Mouse (Mus musculus) hindbrain, embryonic 16.5 days (tissue): ENCODE results near the gene Nfia. TPM values are rescaled to one million over a fixed set of nuclear protein-coding genes. Genes with fewer than 3 reads are reported as not detected.

ENCODE experiments used
- ATAC-seq: fragments of 200-750 bp; cut with Nextera tagmentation; 2 replicates; pipeline ENCODE4 v1.8.0; 2017; ENCODE audit warnings: moderate TSS enrichment, moderate library complexity
- H3K27ac ChIP-seq: fragments of 300-500 bp; sonication (generic); 2 replicates; pipeline ENCODE4 v1.5.1; 2014; ENCODE audit warnings: low read depth, mild to moderate bottlenecking, control low read depth, low read length, moderate library complexity
- H3K27me3 ChIP-seq: fragments of 300-500 bp; sonication (generic); replicated peaks from 2 replicates; pipeline ENCODE4 v1.6.1; 2014; ENCODE audit warnings: low read length; ENCODE audit not compliant: control insufficient read depth, insufficient read depth
- H3K36me3 ChIP-seq: fragments of 300-500 bp; sonication (generic); 2 replicates; pipeline ENCODE4 v1.6.1; 2014; ENCODE audit warnings: mild to moderate bottlenecking, low read length, moderate library complexity, mixed read lengths; ENCODE audit not compliant: control insufficient read depth, insufficient read depth
- H3K4me1 ChIP-seq: fragments of 300-500 bp; sonication (generic); 2 replicates; pipeline ENCODE4 v1.6.1; 2014; ENCODE audit warnings: low read depth, low read length; ENCODE audit not compliant: control insufficient read depth, insufficient read depth
- H3K4me2 ChIP-seq: fragments of 300-500 bp; sonication (generic); 2 replicates; pipeline ENCODE4 v1.6.1; 2014; ENCODE audit warnings: mild to moderate bottlenecking, low read length, control low read depth, moderate library complexity
- H3K4me3 ChIP-seq: fragments of 300-500 bp; sonication (generic); 2 replicates; pipeline ENCODE4 v1.5.1; 2014; ENCODE audit warnings: mild to moderate bottlenecking, low read length, control low read depth, moderate library complexity
- H3K9ac ChIP-seq: fragments of 300-500 bp; sonication (generic); 2 replicates; pipeline ENCODE4 v1.6.1; 2014; ENCODE audit warnings: low read depth, mild to moderate bottlenecking, control low read depth, low read length, moderate library complexity
- H3K9me3 ChIP-seq: fragments of 300-500 bp; sonication (generic); 2 replicates; pipeline ENCODE4 v1.6.1; 2014; ENCODE audit warnings: mild to moderate bottlenecking, low read length, moderate library complexity; ENCODE audit not compliant: control insufficient read depth
- WGBS: fragments of 180-500 bp; shearing (Covaris S2); extraction: QIAGEN DNeasy Blood & Tissue Kit; methylation state at CpG from one replicate; pipeline ENCODE4 v1.1.7; 2014; 5-methylcytosine and 5-hydroxymethylcytosine counted together
- polyA plus RNA-seq: library from polyadenylated mRNA; unstranded; fragments of >200 nt; fragmentation: Nextera tagmentation; extraction: Ambion mirVana; gene quantifications from 2 replicates; pipeline ENCODE4 v1.2.1, GENCODE M21; 2015

Gene Nfia
- polyA plus RNA-seq, 1 experiment from 2014 or later: 38.4 TPM

GRCm38 (mm10) chr4:97750401-97750800, 22.1 kb upstream of the Nfia start:
- H3K27ac ChIP-seq: no peak overlapping the region
- ATAC-seq: no peak
- H3K4me1 ChIP-seq: peaks cover 14% of the 10 kb centered on the region
- H3K9ac ChIP-seq: no peak overlapping the region
- 48% methylated on average over 4 of the region's 4 CpGs for WGBS
- no peak overlapping the region for H3K4me2 ChIP-seq
- no peaks in the 10 kb centered on the region for H3K36me3 ChIP-seq
- H3K9me3 ChIP-seq: no peaks in the 10 kb centered on the region
- H3K4me3 ChIP-seq: no peak overlapping the region
- H3K27me3 ChIP-seq: peaks cover 5% of the 10 kb centered on the region

DNA sequence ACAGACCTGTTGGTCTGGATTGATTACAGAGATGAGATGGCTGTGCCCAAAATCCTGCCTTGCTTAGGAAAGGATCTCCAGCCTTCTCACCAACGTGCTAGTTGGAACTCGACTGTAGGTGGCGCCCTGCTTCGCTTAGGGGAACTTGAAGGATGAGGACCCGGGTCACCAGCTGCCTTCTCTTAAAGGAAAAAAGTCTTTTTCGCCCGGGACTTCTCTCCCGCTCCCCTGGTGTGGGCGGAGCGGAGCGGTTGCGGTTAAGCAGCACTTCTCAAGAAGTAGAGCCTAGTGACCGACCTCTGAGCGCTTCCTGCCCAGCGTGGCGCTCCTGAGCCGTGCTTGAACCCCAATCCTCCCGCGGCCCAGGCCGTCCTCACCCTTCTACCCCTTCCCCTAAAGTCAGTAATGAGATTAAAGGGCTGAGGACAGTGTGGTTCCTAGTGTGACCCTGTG, 21.5 kb upstream of the Nfia start:
- H3K36me3 ChIP-seq: no peaks in the 10 kb centered on the region
- peak overlapping the region; percentile 41 for H3K4me3 ChIP-seq
- H3K4me1 ChIP-seq: peaks cover 11% of the 10 kb centered on the region
- H3K27ac ChIP-seq: peak overlapping the region; percentile 74
- peak; percentile 79 for ATAC-seq
- peak overlapping the region; percentile 72 for H3K4me2 ChIP-seq
- no peaks in the 10 kb centered on the region for H3K9me3 ChIP-seq
- H3K9ac ChIP-seq: peak overlapping the region; percentile 63
- H3K27me3 ChIP-seq: peaks cover 8% of the 10 kb centered on the region
- under 1% methylated on average over 20 of the region's 20 CpGs for WGBS

GRCm38 (mm10) chr4:97751483-97752251, 20.9 kb upstream of the Nfia start:
- H3K4me1 ChIP-seq: peaks cover 11% of the 10 kb centered on the region
- peak overlapping the region; percentile 72 for H3K4me2 ChIP-seq
- H3K9ac ChIP-seq: peak overlapping the region; percentile 63
- H3K27me3 ChIP-seq: peaks cover 8% of the 10 kb centered on the region
- peak overlapping the region; percentile 41 for H3K4me3 ChIP-seq
- no peaks in the 10 kb centered on the region for H3K9me3 ChIP-seq
- H3K27ac ChIP-seq: peak overlapping the region; percentile 74
- WGBS: 2% methylated on average over 40 of the region's 40 CpGs
- H3K36me3 ChIP-seq: no peaks in the 10 kb centered on the region
- ATAC-seq: peak; percentile 67

DNA sequence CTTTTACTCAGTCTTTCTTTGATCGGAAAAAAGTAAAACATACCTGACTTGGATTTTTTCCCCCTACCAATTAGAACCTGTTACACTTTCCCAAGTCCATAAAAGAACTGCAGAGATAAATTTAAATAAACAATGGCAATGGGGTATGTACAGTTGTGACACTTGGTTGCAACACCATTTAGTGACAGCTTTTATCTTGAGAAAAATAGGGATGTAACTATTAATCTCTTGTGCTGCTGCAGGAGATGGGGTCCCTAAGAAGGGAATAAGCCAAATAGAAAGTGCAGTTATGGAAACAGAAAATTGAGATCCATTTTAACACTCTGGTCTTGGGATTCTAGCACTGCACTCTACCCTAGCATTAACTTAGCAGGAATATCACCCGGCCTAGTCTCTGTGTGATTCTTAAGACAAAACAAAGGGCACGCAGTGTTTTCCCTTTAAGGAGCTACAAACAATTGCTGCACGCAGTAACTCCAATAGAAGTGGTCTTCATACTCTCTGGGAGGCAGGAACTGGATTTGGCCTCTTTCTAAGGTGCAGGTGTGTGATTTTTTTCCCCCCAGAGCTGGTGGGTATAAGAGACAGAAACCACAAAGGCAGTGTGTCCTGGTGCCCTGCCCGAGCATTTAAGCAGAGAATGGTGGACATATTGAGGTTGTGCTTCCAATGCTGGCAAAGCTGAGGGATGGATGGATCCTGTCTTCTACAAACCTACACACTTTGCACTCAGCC, 20.1 kb upstream of the Nfia start:
- no peak for ATAC-seq
- Histone ChIP-seq H3K4me3 (peak overlapping the region; percentile 41), H3K4me1 (peaks cover 11% of the 10 kb centered on the region), H3K27me3 (peaks cover 8% of the 10 kb centered on the region), H3K4me2 (peak overlapping the region; percentile 72), H3K36me3 (no peaks in the 10 kb centered on the region), H3K9me3 (no peaks in the 10 kb centered on the region), H3K9ac (no peak overlapping the region; the same call in 1 of the 2 replicates), H3K27ac (no peak overlapping the region; the same call in 1 of the 2 replicates)
- WGBS: 27% methylated on average over 5 of the region's 5 CpGs

GRCm38 (mm10) chr4:97753521-97753920, 19.0 kb upstream of the Nfia start:
- Histone ChIP-seq H3K27me3 (peaks cover 8% of the 10 kb centered on the region), H3K9me3 (no peaks in the 10 kb centered on the region), H3K4me1 (peaks cover 16% of the 10 kb centered on the region), H3K9ac (no peak overlapping the region), H3K4me3 (no peak overlapping the region), H3K4me2 (no peak overlapping the region), H3K36me3 (no peaks in the 10 kb centered on the region), H3K27ac (no peak overlapping the region)
- 18% methylated on average over 1 of the region's 1 CpGs for WGBS
- ATAC-seq: no peak

- Histone ChIP-seq H3K9ac (no peak overlapping the region), H3K27ac (no peak overlapping the region), H3K4me2 (no peak overlapping the region), H3K9me3 (no peaks in the 10 kb centered on the region), H3K4me3 (no peak overlapping the region), H3K4me1 (peaks cover 20% of the 10 kb centered on the region), H3K36me3 (no peaks in the 10 kb centered on the region), H3K27me3 (peaks cover 8% of the 10 kb centered on the region)
- no peak for ATAC-seq
- 25% methylated on average over 12 of the region's 12 CpGs for WGBS
Observed at GRCm38 (mm10) chr4:97754241-97754640, 18.3 kb upstream of the Nfia start.

- Histone ChIP-seq H3K4me1 (peaks cover 8% of the 10 kb centered on the region), H3K9ac (peak overlapping the region; percentile 72), H3K27me3 (peaks cover 8% of the 10 kb centered on the region), H3K36me3 (no peaks in the 10 kb centered on the region), H3K27ac (peak overlapping the region; percentile 81), H3K9me3 (no peaks in the 10 kb centered on the region), H3K4me2 (peak overlapping the region; percentile 85), H3K4me3 (peak overlapping the region; percentile 54)
- under 1% methylated on average over 38 of the region's 38 CpGs for WGBS
- peak; percentile 87 for ATAC-seq
Observed at GRCm38 (mm10) chr4:97757207-97757977, 15.1 kb upstream of the Nfia start.

GRCm38 (mm10) chr4:97757978-97758461, 14.5 kb upstream of the Nfia start:
- ATAC-seq: peak; percentile 78
- Histone ChIP-seq H3K4me1 (peaks cover 8% of the 10 kb centered on the region), H3K27me3 (peaks cover 5% of the 10 kb centered on the region), H3K9me3 (no peaks in the 10 kb centered on the region), H3K4me2 (peak overlapping the region; percentile 85), H3K9ac (peak overlapping the region; percentile 72), H3K4me3 (peak overlapping the region; percentile 54), H3K36me3 (no peaks in the 10 kb centered on the region), H3K27ac (peak overlapping the region; percentile 81)
- WGBS: 0% methylated on average over 14 of the region's 14 CpGs
